Mouse (Mus musculus) liver, adult 2 months (tissue): Measurements from ENCODE around the gene Wfikkn1.

ENCODE experiments used
- CTCF ChIP-seq: fragments of 200-500 bp; IDR thresholded peaks from 2 replicates; pipeline ENCODE4 v1.5.1; 2011; ENCODE audit warnings: low read depth, low read length, control low read depth
- POLR2A ChIP-seq: fragments of 200-500 bp; IDR thresholded peaks from 2 replicates; pipeline ENCODE4 v1.6.1; 2011; ENCODE audit warnings: low read length, control low read depth; ENCODE audit not compliant: insufficient read depth; ENCODE audit errors: extremely low read depth

DNA sequence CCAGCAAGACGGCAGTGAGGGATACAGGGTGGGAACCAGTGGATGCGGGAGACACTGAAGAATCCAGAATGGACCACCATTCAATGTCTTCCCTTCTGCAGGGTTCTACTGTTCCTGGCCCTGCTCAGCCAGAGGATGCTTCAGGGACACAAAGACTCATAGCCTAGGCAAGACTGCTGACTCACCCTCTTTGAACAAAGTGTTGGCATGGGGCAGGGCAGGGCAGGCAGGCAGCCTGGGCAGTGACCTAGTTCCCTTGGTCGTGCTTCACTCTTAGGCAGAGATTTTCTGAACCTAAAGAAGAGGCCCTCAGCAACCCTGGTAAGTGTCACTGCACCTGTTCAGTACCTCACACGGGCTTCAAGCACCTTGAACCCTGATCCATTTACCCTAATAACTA, 31.2 kb upstream of the Wfikkn1 start:
- TF ChIP-seq POLR2A: no peak
- TF ChIP-seq CTCF: no peak
